Mouse (Mus musculus) left cerebral cortex, postnatal 36 days (tissue): ENCODE data around the gene Nagk. TPM values are rescaled to one million over a fixed set of nuclear protein-coding genes. Genes with fewer than 3 reads are reported as not detected.
A peak's percentile ranks its signal among the peaks of the same experiment; 100 is the strongest.
"Not testable (repeated sequence)": the region's sequence is repeated elsewhere in the genome, so short reads cannot be mapped to it uniquely, and the experiment has no call there.

ENCODE experiments used
- DNase-seq, 2 experiments: peaks; one replicate each; pipeline ENCODE4 v3.0.0; 2021 to 2022; ENCODE audit warnings: low spot score in 2 of 2, mixed read lengths in 1 of 2
- intact Hi-C: fragments of 180-260 bp; cut with DNase I; formaldehyde crosslinking; loops from one replicate; pipeline ENCODE4 v1.15.1; 2025
- total RNA-seq, 2 experiments: library from RNA; stranded (reverse); gene quantifications; 2 replicates each; pipeline ENCODE4 v1.2.3; 2021

Gene Nagk
- 10 to 100 TPM; 48.4 to 50.1 TPM for total RNA-seq

GRCm38 (mm10) chr6:83794760-83795296, at the start of gene Nagk:
Nagk (plus strand) TSS chr6:83794982.
- peak; percentile 95 to 96 for DNase-seq
- intact Hi-C loops, result no loop called here

GRCm38 (mm10) chr6:83745466-83745865, 49.3 kb upstream of the Nagk start:
- intact Hi-C loops, result no loop called here
- DNase-seq, result no peak

GRCm38 (mm10) chr6:83749286-83749685, 45.5 kb upstream of the Nagk start:
- no peak for DNase-seq
- intact Hi-C loops, result no loop called here

GRCm38 (mm10) chr6:83750171-83750684, 44.6 kb upstream of the Nagk start:
- intact Hi-C loops, result no loop called here
- no peak for DNase-seq

GRCm38 (mm10) chr6:83756051-83756450, 38.7 kb upstream of the Nagk start:
- intact Hi-C loops, result no loop called here
- DNase-seq, result no peak

- no peak for DNase-seq
- intact Hi-C loops, result no loop called here
Measured at GRCm38 (mm10) chr6:83762344-83762743, 32.4 kb upstream of the Nagk start, which contains the start of gene Ankrd53. Ankrd53 (plus strand) TSS chr6:83762644.

- intact Hi-C loops, result no loop called here
Measured at GRCm38 (mm10) chr6:83762880-83763431, 31.8 kb upstream of the Nagk start.

GRCm38 (mm10) chr6:83766982-83767381, 27.8 kb upstream of the Nagk start:
- DNase-seq, result no peak
- intact Hi-C loops, result no loop called here

More at GRCm38 (mm10) chr6:83762880-83763431, 31.8 kb upstream of the Nagk start:
- DNase-seq, result no peak

GRCm38 (mm10) chr6:83768485-83768884, 26.3 kb upstream of the Nagk start:
- intact Hi-C loops, result no loop called here
- DNase-seq, result no peak

GRCm38 (mm10) chr6:83774126-83774525, 20.7 kb upstream of the Nagk start:
- no peak for DNase-seq
- intact Hi-C loops, result no loop called here

GRCm38 (mm10) chr6:83774781-83775563, 19.8 kb upstream of the Nagk start:
- DNase-seq, result no peak
- intact Hi-C loops, result no loop called here

- intact Hi-C loops, result no loop called here
Measured at GRCm38 (mm10) chr6:83775638-83776293, 19.0 kb upstream of the Nagk start, which contains the start of gene Tex261. Tex261 (minus strand) TSS chr6:83775813.

GRCm38 (mm10) chr6:83778306-83778705, 16.5 kb upstream of the Nagk start:
- intact Hi-C loops, result no loop called here
- no peak for DNase-seq

More at GRCm38 (mm10) chr6:83775638-83776293, 19.0 kb upstream of the Nagk start, which contains the start of gene Tex261:
- DNase-seq, result peak; percentile 90 to 93

- intact Hi-C loops, result no loop called here
Measured at GRCm38 (mm10) chr6:83779026-83779425, 15.8 kb upstream of the Nagk start.

GRCm38 (mm10) chr6:83786426-83786825, 8.4 kb upstream of the Nagk start:
- no peak for DNase-seq
- intact Hi-C loops, result no loop called here

More at GRCm38 (mm10) chr6:83779026-83779425, 15.8 kb upstream of the Nagk start:
- no peak for DNase-seq

GRCm38 (mm10) chr6:83788554-83788953, 6.2 kb upstream of the Nagk start:
- no peak for DNase-seq
- intact Hi-C loops, result no loop called here

- intact Hi-C loops, DNase-seq: not testable (repeated sequence)
Measured at GRCm38 (mm10) chr6:83790533-83790932, 4.2 kb upstream of the Nagk start.

GRCm38 (mm10) chr6:83791251-83791890, 3.4 kb upstream of the Nagk start:
- intact Hi-C loops, result no loop called here

GRCm38 (mm10) chr6:83795492-83795900, 714 bp downstream of the Nagk start:
- DNase-seq, result peak; percentile 41 to 46
- intact Hi-C loops, result no loop called here

More at GRCm38 (mm10) chr6:83791251-83791890, 3.4 kb upstream of the Nagk start:
- DNase-seq, result no peak
